In genomic region chr4:131657922-131658321, GRCm38 (mm10) we compare ENCODE assay signal across 10 mouse cellular contexts.
DNase-seq lines count a peak whose midpoint lies in the region; ATAC-seq and TF ChIP-seq lines count a peak whose summit lies in the region.
"Had no signal": no experiment of that assay in that cellular context is flagged by ENCODE, and none has a peak within 500 bp of the region (broad histone marks: within the 10 kb centered on the region; RNA-seq: fewer than 3 reads in every experiment).

No protein-coding gene starts in this region.

- no peaks in the 10 kb centered on the region for H3K36me3 ChIP-seq in kidney, embryonic 14.5 days (ENCODE audit: control insufficient read depth, insufficient read depth, low read length)
- H3K36me3 ChIP-seq in lung, embryonic 14.5 days (ENCODE audit: insufficient read depth): no peaks in the 10 kb centered on the region
- no peaks in the 10 kb centered on the region for H3K36me3 ChIP-seq in liver, postnatal 0 days (replicated peaks; ENCODE audit: insufficient read depth, low read length)
- H3K36me3 ChIP-seq: liver, embryonic 12.5 days had no signal

- no peak overlapping the region for H3K4me2 ChIP-seq in kidney, embryonic 14.5 days (replicated peaks; ENCODE audit: low read depth, low read length)
- H3K4me2 ChIP-seq in lung, embryonic 14.5 days: no peak overlapping the region
- no peak overlapping the region for H3K4me2 ChIP-seq in liver, postnatal 0 days (ENCODE audit: low read depth, low read length)
- H3K4me2 ChIP-seq: liver, embryonic 12.5 days had no signal

- WGBS in kidney, embryonic 14.5 days: 11% methylated on average over 10 of the region's 10 CpGs
- 19% methylated on average over 10 of the region's 10 CpGs for whole genome bisulfite sequencing in lung, embryonic 14.5 days
- 21% methylated on average over 10 of the region's 10 CpGs for WGBS in liver, postnatal 0 days (ENCODE audit: insufficient replicate concordance)

- no peak for TF ChIP-seq CTCF in lung, embryonic 14.5 days (IDR thresholded peaks at IDR 0.05; ENCODE audit: low read depth)
- no peak for TF ChIP-seq CTCF in liver, postnatal 0 days (IDR thresholded peaks at IDR 0.05; ENCODE audit: low read depth)

- no peak overlapping the region for H3K4me3 ChIP-seq in kidney, embryonic 14.5 days (ENCODE audit: low read length)
- H3K4me3 ChIP-seq in lung, embryonic 14.5 days (ENCODE audit: low read depth, low read length): no peak overlapping the region
- no peak overlapping the region for H3K4me3 ChIP-seq in liver, postnatal 0 days (ENCODE audit: low read depth, low read length)
- H3K4me3 ChIP-seq: liver, embryonic 12.5 days had no signal

- no peak for ATAC-seq in kidney, embryonic 14.5 days (ENCODE audit: low FRiP score, low TSS enrichment)
- no peak for ATAC-seq in lung, embryonic 14.5 days (ENCODE audit: insufficient read depth)
- ATAC-seq in liver, postnatal 0 days: no peak
- ATAC-seq: inflammation-experienced regulatory T-cells, adult 6 months; liver, embryonic 12.5 days had no signal

- TF ChIP-seq EP300 in liver, postnatal 0 days (IDR thresholded peaks at IDR 0.05; ENCODE audit: low read depth): no peak

- peak; percentile 17 for DNase-seq in kidney, adult 9 months
- DNase-seq in Muller cell, postnatal 12 days (ENCODE audit: inconsistent ontology term): peak; percentile 32
- DNase-seq in adrenal gland, postnatal 25 days: peak; percentile 42
- peak; percentile 80 for DNase-seq in lung, embryonic 14.5 days
- DNase-seq in T-cell, adult 2 months (ENCODE audit: low spot score): no peak
- no peak for DNase-seq in liver, postnatal 0 days
- DNase-seq: cerebellum, postnatal 36 days had no signal

- no peak overlapping the region for H3K27ac ChIP-seq in kidney, embryonic 14.5 days (ENCODE audit: low read depth, low read length)
- H3K27ac ChIP-seq in lung, embryonic 14.5 days (ENCODE audit: low read depth): no peak overlapping the region
- no peak overlapping the region for H3K27ac ChIP-seq in liver, postnatal 0 days (ENCODE audit: low read depth)
- H3K27ac ChIP-seq: liver, embryonic 12.5 days had no signal

- no peaks in the 10 kb centered on the region for H3K9me3 ChIP-seq in kidney, embryonic 14.5 days (ENCODE audit: control insufficient read depth, low read length)
- H3K9me3 ChIP-seq in lung, embryonic 14.5 days (ENCODE audit: low read depth, low read length): no peaks in the 10 kb centered on the region
- H3K9me3 ChIP-seq in liver, postnatal 0 days (ENCODE audit: low read length): no peaks in the 10 kb centered on the region
- H3K9me3 ChIP-seq: liver, embryonic 12.5 days had no signal

- no peaks in the 10 kb centered on the region for H3K27me3 ChIP-seq in kidney, embryonic 14.5 days (ENCODE audit: control insufficient read depth, insufficient read depth, low read length)
- H3K27me3 ChIP-seq in lung, embryonic 14.5 days (ENCODE audit: insufficient read depth, low read length): no peaks in the 10 kb centered on the region
- no peaks in the 10 kb centered on the region for H3K27me3 ChIP-seq in liver, postnatal 0 days (ENCODE audit: insufficient read depth, low read length)
- H3K27me3 ChIP-seq: liver, embryonic 12.5 days had no signal

- no peaks in the 10 kb centered on the region for H3K4me1 ChIP-seq in kidney, embryonic 14.5 days (ENCODE audit: control insufficient read depth, insufficient read depth, low read length)
- no peaks in the 10 kb centered on the region for H3K4me1 ChIP-seq in lung, embryonic 14.5 days (ENCODE audit: insufficient read depth)
- no peaks in the 10 kb centered on the region for H3K4me1 ChIP-seq in liver, postnatal 0 days (ENCODE audit: insufficient read depth)
- H3K4me1 ChIP-seq: liver, embryonic 12.5 days had no signal

- H3K9ac ChIP-seq in kidney, embryonic 14.5 days (ENCODE audit: low read depth, low read length): no peak overlapping the region
- H3K9ac ChIP-seq in lung, embryonic 14.5 days: no peak overlapping the region
- H3K9ac ChIP-seq in liver, postnatal 0 days (replicated peaks): no peak overlapping the region
- H3K9ac ChIP-seq: liver, embryonic 12.5 days had no signal

Comparison
In these comparisons a context has a peak if more than half of its experiments do, and no peak if none do; other contexts are left out.
1. DNase-seq: peak in kidney, adult 9 months (single experiment), Muller cell, postnatal 12 days (single experiment), adrenal gland, postnatal 25 days (single experiment) and lung, embryonic 14.5 days (single experiment); none in T-cell, adult 2 months (single experiment) and liver, postnatal 0 days (single experiment).